Mouse (Mus musculus): ENCODE measurements around the gene Adcy3. TPM values are rescaled to one million over a fixed set of nuclear protein-coding genes. Genes with fewer than 3 reads are reported as not detected.

Gene Adcy3
- polyA plus RNA-seq, 1 experiment from 2014 or later, result 11.6 TPM

GRCm38 (mm10) chr12:4249786-4250185 lies 116.9 kb downstream of the Adcy3 start:
- WGBS, result 68% methylated on average over 6 of the region's 6 CpGs
- H3K36me3 ChIP-seq (ENCODE audit: control insufficient read depth, insufficient read depth, low read length), result peaks cover 4% of the 10 kb centered on the region
- ATAC-seq (ENCODE audit: low read depth), result no peak

GRCm38 (mm10) chr12:4252742-4253655 lies 120.1 kb downstream of the Adcy3 start:
- Histone ChIP-seq H3K4me2 (ENCODE audit: low read depth, low read length) (no peak overlapping the region), H3K4me1 (replicated peaks; ENCODE audit: control insufficient read depth, insufficient read depth, low read length) (no peaks in the 10 kb centered on the region)
- 84% methylated on average over 16 of the region's 16 CpGs for WGBS

More at GRCm38 (mm10) chr12:4249786-4250185, 116.9 kb downstream of the Adcy3 start:
- H3K9me3 ChIP-seq (ENCODE audit: control insufficient read depth, low read length), result no peaks in the 10 kb centered on the region
- no peak overlapping the region for H3K4me2 ChIP-seq (ENCODE audit: low read depth, low read length)
- no peaks in the 10 kb centered on the region for H3K27me3 ChIP-seq (ENCODE audit: control insufficient read depth, insufficient read depth, low read depth, low read length)
- no peak overlapping the region for H3K4me3 ChIP-seq (ENCODE audit: low read length)
- H3K9ac ChIP-seq (ENCODE audit: low read length), result no peak overlapping the region
- H3K4me1 ChIP-seq (replicated peaks; ENCODE audit: control insufficient read depth, insufficient read depth, low read length), result no peaks in the 10 kb centered on the region
- H3K27ac ChIP-seq (ENCODE audit: low read length), result no peak overlapping the region

More at GRCm38 (mm10) chr12:4252742-4253655, 120.1 kb downstream of the Adcy3 start:
- H3K9me3 ChIP-seq (ENCODE audit: control insufficient read depth, low read length), result no peaks in the 10 kb centered on the region
- no peaks in the 10 kb centered on the region for H3K27me3 ChIP-seq (ENCODE audit: control insufficient read depth, insufficient read depth, low read depth, low read length)
- no peak overlapping the region for H3K4me3 ChIP-seq (ENCODE audit: low read length)
- no peak for ATAC-seq (ENCODE audit: low read depth)
- H3K9ac ChIP-seq (ENCODE audit: low read length), result no peak overlapping the region
- peaks cover 4% of the 10 kb centered on the region for H3K36me3 ChIP-seq (ENCODE audit: control insufficient read depth, insufficient read depth, low read length)
- H3K27ac ChIP-seq (ENCODE audit: low read length), result no peak overlapping the region

Other genes starting within 250 kb of the Adcy3 start
- gene Pomc, start 178.2 kb upstream of the Adcy3 start, polyA plus RNA-seq (2015; fragmentation: Nextera tagmentation; extraction: Ambion mirVana), result 2.6 and 3.1 TPM in 2 replicates
- gene Efr3b, start 94.2 kb upstream of the Adcy3 start, polyA plus RNA-seq (2015; fragmentation: Nextera tagmentation; extraction: Ambion mirVana), result 3.8 and 3.9 TPM in 2 replicates
- 5.3 and 6.1 TPM in 2 replicates for gene Dnajc27, start 50.5 kb upstream of the Adcy3 start, polyA plus RNA-seq (2015; fragmentation: Nextera tagmentation; extraction: Ambion mirVana)
- 5.8 and 6.0 TPM in 2 replicates for gene Ptrhd1, start 100.9 kb downstream of the Adcy3 start, polyA plus RNA-seq (2015; fragmentation: Nextera tagmentation; extraction: Ambion mirVana)
- gene Cenpo, start 101.2 kb downstream of the Adcy3 start, polyA plus RNA-seq (2015; fragmentation: Nextera tagmentation; extraction: Ambion mirVana), result 18.4 and 18.5 TPM in 2 replicates

Data from lung, embryonic 16.5 days (tissue).